Mouse (Mus musculus): ENCODE measurements at regions not wholly inside any gene's neighbourhood (a gene's known extent, or its start where the extent isn't known, plus 50 kb on each side); places are given as distances from the start of the nearest gene placed in this dataset.

DNA sequence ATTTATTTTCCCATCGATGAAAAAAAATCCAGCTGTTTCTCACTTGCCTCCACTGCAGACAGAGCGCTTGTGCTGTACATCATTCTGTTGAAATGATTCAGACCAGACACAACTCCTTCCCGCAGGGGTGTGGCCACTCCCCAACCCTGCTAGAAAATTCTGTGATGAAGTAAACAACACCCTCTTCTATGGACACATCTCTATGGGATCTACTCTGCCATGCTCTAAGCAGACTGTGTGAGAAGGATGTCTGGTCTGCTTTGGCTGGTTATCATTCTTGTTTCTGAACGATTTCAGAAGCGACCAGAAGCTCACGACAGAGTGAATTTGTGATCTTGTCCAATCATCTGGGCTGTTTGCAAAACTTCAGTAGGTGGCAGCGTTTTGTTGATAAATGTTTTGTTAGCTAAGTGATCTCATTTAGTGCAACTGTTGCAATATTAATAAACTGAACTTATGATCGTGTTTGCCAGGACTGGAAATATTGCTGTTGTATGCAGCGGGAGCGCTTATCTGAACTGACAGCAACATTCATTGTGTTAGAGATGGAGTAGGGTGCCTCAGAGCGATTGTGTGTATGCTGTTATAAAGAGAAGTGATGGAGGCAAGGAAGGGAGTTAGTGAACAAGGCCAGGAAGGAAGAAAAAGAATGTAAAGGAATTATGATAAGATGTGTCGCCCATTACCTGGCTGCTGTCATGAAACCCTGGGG is 605.2 kb upstream of the Nox3 start:
- no peak for DNase-seq

DNA sequence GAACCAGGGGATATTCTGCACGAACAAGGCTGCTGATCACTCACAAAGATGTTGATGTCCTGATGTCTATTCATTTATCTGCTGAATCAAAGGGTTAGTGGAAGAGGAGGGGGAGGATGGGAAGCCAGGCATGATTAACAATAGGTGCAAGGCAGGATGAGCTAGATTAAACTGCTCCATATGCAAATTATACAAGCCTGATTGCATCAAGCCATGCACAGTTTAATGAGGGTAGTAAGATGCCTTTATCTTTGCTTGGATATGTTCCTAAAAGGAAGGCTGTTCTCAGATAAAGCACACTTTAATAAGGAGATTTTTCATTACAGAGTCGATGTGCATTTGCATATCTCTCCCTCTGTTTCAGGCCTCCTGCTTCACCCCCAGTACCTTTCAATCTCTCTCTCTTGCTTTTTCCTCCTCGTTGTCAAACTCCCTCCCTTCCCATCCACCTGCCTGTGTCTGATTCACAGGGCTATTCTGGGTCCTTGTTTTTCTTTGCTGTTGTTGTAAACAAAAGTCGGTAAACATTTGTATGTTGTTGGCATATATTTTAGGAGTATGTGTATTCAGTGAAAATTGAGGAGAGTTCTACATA is 615.8 kb upstream of the Nox3 start:
- no peak for DNase-seq

DNA sequence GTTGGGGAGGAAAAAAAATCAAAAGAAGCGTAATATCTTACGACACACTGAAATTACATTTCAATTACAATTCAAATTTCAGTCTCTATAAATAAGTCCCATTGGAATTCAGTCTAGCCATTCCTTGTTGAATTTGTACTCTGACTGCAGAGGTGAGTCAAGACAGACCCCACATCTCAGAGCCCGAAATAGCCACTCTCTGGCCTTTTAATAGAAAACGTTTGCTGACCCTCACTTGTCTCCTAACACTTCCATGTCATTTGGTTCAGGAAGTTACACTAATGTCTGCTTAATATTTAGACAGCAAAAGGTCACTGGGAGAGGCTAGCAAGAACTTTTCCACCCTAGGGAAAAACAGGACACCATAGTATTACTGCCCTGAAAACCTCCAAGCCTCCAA is 623.1 kb upstream of the Nox3 start:
- DNase-seq = no peak

DNA sequence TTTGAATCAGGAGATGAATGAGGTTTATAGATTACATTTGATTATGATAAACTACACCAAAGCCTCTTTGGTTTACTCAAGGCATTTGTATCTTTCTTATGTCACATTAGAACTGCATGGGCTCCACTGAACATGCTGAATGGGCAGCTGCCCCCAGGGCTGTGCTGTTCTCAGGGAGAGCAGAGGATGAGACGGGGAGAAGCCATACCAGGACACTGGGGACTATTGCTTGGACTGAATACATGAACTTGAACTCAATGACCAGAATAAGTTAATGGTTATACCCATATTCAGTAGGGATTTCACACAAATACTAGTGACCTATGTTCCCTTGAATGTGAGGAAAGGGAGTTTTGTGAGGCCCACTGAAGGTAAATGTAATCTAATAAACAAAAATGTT is 632.7 kb upstream of the Nox3 start:
- no peak for DNase-seq

DNA sequence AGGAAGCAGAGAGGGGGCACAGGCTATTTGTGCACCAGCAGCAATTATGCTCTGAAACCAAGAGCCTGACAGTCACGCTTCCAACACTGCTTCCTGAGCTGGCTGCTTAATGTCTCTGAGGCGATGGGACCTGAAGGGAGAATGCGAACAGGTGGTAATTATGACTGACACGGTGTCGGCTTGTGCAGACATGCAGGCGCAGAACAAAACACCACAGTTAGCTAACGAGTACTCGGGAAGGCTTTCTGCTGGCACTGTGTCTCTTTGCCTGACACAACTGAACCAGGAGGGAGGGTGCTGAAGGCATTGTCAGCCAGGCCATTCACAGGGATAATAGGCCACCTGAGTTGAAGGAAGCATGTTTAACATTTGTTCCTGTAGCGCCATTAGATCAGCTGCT is 635.6 kb upstream of the Nox3 start:
- DNase-seq = no peak

DNA sequence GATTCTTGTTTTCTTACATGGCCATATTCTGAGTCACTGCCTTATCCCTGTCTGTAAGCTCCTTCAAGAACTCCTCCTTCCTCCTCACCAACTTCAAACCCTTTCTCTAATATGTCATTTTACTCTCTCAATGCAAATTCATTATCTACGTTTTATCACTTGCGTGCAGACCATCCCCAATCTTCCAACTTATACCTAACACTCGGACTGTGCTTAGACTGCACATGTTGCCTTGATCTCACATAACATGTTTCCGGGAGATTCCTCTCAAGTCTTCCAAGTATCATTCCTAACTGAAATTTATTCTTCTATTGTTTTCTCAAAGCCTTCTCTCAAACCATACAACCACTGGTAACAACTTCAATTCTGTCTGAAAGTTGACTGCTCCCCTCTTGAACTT is 637.0 kb upstream of the Nox3 start:
- no peak for DNase-seq

DNA sequence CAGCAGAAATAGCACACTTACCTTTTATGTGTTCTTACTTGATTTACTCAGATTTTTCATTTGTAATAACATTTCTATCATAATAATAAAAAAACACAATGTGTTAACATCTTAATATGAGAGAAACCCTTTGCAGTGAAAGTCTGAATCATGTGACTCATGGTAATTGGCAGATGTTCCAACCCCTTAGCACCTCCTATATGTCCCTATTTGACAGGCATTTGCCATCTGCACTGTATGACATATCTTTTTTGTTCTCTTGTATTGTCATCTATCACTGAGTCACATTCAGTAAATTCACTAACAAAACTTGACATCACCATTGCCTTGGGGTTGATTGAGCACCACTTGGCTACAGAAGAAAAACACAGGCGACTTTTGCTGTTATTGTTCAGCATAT is 641.1 kb upstream of the Arid1b start:
- DNase-seq = no peak

DNA sequence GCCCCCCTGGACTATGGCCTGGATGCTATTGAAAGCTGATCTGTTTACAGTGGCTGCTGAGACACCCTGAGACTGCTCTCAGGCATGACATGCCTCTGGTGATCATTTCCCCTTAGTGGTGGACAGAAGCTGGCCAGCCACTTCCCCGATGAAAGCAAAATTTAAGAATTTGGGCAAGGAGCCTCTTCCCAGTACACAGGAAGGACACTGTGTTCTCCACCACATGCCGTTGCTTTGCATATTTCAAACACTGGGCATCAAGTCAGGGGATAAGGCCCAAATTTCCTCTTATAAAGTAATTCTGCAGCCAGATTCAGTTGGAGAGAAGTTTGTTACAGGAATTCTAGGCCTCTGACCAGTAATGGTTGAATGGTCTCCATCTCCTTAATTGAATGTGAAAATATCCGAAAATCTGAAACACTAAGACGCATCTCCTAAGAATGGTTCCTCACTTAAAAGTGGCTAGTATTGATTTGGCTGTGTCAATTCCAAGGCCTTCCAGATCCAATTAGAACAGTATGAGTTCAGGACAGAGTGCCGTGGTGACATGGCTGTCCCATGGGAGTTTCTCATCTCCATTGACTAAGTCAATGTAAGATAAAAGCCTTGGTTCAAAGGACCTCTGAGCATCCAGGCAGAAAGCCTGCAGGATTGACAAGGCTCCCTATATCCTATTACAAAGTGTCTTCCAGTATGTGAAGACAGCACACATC is 638.5 kb upstream of the Arid1b start:
- DNase-seq = no peak

DNA sequence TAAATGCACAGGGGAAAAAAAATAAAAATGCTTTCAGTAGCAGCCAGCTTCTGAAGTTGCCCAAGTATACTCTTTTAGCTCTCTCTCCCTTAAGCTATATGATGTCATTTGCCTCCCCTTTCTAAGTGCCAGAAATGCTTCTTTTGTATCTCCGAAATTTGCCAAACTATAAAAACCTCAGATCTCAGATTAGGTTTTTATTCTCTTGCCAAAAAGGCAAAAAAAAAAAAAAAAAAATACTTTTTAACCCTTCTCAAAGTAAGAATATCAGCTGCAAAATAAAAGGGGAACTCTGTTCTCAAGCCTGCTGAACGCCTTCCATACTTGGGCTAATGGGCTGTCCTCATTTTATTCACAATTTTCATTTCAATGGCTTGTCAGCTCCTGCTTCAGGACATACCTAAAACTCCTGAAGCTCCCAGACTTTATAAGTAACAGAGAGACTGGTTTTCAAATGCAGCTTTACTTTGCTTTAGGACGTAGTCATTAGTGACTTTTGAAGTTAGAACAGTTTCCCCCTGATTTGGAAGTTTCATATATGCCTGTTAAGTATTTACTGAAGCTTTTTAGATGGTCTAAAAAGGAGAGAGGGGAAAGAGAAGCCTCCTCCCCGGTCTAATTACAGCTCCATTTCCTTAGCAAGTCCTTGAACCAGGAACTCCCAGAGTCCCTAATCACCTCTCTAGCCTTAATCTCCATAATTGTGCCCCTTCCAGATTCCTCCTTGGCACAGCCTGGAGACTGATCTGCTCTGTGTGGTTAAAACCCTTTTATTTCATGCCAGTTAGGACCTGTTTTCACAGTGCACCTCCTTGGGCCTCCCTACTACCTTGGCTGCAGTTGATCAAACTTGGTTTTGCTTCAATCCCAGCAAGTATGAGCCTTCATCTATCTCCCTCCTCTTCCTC is 633.5 kb upstream of the Arid1b start:
- DNase-seq = no peak

DNA sequence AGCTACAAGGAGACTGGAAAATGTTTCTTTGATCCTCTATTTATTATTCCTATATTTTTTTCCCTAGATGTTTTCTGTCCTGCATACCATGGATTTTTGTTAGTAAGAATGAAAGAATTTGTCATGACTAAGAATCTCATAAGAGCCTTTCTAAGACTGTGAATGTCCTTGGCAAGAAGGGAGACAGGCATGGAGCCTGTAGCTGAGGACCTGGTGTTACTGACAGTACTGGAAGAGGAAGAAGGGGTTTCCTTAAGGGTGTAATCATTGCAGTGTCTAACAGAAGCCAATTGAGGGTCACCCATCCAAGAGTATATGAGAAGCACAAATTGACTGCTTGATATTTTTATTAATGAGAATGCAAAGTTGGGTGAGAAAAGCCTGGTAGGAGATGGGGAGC is 628.3 kb upstream of the Arid1b start:
- DNase-seq = no peak

DNA sequence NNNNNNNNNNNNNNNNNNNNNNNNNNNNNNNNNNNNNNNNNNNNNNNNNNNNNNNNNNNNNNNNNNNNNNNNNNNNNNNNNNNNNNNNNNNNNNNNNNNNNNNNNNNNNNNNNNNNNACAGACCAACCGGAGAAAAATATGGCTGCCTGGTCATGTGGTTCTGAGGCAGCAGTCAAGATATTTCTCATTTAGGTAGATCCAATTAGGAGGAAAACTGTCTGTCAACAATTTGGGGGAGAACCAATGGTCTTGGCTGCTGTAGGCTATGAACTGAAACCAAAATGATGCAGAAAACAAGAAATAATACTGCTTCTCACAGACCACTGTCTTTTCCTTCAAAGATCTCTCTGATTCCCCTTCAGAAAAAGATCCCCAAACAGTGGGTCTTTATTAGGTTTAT is 613.7 kb upstream of the Arid1b start:
- no peak for DNase-seq

DNA sequence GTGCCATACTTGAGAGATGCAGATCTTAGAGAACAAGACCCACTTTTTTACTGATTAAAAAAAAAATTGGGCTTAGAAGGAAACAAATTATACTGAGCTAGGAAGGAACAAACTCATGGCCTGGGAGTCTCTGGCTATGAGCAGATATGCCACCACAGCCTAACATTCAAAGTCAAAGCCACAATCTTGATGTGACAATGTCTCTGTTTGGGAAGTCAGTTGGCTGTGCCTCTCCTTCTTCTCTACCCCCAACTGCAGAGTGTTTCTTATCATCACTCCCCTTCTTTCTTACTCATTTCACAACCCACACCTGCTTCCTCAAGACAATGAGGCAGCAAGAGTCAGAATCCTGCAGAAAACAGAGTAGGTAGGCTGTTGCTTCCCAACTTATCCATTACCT is 613.3 kb upstream of the Arid1b start:
- DNase-seq = no peak

DNA sequence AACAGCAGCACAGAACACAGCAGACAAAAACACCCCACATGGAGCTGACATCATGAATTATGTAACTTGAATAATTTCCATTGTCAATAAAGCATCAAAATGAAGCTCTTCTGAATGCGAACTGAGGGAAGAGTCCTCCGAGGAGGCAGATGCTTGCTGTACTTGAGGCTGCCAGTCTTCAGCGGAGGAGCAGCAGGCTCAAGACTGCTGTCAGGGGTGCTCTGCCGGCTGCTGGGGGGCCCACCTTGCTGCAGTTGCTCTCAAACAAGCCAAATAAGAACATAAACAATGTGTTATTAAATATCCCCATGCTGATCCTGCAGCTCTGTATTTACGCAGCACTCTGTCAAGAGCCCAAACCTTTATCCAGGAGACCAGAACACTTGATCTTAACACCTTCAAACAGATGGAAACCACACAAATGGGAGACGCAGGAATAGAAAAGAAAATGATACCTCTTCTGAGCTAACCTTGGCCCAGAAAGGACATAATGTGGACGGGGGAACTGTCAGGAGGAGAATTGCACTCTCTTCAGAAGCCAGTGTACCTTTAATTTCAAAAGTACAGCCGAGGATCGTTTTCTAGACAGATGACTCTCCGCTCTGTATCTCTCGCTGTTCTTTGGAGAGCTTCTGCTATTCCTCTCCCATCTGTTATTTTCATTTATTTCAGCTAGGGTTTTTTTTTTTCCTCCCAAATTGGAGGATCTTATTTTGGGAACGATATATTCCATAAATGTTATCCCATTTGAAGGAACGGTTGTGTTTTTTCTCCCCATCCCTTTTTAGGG is 612.0 kb upstream of the Arid1b start:
- no peak for DNase-seq

DNA sequence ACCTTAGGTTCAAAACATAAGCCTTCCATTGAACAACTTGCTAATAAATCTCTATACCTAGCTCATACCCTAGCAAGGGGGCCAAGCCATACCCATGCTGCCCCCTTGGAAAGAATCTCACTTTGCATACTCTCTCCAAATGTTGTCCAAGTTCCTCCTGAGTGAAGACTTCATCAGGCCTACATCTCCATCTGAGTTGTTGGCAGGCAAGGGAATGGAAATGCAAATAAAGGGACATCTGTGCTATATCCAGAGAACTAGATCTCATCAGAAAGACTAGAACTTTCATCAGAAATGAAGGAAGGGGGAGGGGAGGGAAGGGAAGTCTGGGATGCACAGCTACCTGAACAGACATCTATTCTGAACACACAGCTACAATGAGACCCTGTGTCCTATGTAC is 611.4 kb upstream of the Arid1b start:
- DNase-seq = no peak

DNA sequence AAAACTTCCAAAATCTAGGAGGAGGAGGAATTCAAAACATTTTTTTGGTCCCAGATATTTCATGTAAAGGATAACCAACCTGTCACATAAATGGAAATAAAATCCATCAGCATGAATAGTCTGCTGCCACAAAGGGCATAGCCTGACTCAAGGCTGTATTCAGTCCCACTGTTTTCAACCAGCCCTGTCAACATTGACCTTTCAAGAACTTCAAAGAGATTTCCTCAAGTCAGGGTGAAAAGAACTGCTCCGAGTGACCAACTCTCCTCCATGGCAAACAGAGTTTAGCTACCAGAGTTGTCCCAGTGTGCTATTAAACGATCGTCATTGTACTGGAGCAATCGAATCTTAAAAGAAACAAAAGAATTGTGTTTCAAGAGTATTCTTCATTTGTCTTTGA is 606.5 kb upstream of the Arid1b start:
- DNase-seq = peak; percentile 55

DNA sequence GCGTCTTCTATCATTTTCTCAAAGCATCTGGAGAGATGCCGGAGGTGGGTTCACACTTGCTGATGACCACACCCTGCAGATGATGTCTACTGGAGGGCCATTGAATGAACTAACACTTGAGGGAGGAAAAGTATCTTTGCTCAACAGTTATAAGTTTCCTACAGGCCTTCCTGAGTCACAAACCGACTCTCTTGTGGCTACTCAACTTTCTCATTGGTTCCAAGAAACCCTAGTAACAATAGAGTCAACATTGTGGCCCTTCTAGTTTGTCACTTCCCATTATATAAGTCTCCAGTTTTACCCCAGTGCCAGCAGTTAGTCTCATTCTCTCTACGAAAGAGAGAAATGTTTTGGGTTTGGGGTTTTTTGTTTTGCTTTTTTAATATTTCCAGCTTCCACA is 604.1 kb upstream of the Arid1b start:
- DNase-seq = no peak

DNA sequence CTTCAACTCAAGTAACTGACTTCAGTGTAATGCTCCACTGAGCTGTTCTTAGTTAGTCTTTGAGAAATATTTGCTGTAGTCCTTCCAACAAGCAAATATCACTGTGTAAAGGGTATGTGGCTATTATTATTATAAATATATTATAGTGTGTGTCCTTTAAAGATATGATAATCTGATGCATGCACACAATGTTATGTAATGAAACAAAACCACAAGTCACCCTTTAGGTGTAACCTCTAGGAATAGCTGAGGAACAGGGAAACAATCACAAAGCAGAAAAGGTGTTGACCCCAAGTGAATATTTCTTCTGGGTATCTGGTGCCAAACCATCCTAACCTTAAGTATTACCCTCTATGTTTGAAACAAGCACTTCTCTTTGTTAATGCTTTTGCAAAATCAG is 603.6 kb upstream of the Arid1b start:
- no peak for DNase-seq

DNA sequence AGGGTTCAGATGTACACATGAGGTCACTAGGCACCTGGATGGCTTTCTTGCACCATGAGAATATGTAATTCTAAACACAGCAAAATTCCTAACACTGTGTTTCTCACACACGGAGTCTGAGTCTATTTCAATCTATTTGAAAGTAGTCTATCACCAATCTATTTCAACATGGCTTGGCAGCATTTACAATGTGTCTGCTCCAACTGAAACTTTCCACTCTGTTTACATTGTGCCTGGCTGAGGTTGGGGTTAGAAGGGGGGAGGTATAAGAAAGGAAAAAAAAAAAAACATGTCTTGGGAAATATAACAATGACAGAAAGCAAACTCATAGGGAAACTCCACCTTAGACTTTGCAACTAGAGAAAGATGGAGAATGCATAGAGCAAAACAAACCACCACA is 602.9 kb upstream of the Arid1b start:
- no peak for DNase-seq

DNA sequence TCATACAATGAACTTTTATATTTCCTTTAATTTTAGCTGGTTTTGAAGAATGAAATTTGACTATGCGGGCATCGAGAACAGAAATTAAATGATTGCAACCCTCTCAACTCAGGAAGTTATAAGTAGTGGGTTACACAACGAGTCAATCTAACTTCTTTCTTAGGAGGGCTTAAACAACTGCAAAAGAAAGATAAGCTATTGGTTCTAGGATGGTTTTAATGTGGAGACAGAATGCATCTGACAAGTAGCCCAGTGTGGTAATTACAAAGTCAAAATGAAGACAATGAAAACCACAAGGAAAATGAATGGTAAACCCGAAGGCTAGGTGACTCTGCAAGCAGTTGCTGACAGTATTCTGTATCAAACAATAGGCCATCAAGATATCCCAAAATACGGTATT is 598.0 kb upstream of the Arid1b start:
- no peak for DNase-seq

DNA sequence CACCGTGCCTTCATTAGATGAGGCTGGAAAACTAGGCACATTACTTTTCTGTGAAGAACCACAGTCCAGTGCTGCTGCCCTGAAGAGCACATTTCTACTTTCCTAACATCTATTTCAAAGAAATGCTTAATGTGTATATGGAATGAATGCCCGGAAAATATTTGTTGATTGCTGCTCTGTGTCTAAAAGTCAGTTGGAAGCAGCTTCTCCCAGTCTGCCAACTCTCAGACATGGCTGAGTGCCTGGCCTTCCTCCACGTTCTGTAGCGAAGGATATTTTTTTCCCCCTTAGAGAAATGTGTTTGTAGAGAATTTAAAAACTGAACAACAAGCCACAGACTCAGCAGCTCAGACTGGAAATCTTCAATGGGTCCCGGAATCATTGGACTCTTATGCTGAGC is 576.4 kb upstream of the Arid1b start:
- DNase-seq = no peak

DNA sequence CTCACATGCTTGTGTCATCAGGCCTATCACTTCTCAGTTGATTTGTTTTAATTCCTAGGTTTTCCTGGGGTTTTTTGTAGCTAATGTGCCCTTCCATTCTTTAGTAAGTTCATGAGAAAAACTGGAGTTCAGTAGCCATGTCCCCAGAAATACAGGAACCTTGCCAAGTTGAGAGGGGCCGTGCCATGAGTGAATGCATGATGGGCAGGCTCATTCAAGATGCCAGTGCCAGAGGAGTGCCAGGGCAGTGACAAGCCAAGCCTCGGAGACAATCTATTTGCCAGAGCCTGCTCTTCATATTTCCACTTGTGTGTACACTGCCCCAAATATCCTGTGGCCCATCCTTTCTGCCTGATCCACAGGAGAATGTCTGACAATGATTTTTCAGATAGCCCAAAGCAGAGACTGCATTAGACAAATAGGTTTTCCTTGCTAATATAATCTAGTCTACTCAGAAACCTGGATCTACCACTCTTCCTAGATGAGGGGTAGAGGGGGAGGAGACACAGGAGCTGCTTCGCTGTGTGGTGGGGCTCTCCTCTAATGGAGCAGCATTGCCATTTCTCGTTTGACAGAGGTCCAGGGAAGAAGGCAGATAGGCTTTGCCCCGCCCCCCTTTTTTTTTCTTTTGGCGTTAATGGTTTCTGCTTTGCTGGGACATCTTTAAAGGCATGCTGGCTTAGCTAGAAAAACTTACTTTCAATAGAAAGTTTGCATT is 569.5 kb upstream of the Arid1b start:
- no peak for DNase-seq

DNA sequence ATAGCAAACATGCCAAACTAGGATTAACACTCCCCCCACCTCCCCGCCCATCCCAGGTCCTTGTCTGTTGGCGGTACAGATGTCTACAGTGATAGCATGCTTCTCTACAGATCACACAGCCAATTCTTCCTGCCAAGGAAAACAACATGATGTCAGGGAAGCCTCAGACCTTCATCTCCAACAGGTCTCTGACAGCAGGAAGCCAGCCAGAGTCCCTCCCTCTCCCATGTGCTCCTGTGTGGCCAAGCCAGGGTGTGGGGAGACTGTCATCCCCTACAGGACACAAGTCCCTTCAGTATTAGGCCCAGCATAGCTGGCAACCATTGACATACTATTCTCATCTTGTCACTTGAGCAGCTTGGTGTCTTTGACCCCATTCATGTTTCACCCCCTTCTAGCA is 568.8 kb upstream of the Arid1b start:
- DNase-seq = no peak

Measured in adrenal gland, adult 8-10 months (tissue).